Mouse (Mus musculus) liver, embryonic 11.5 days (tissue): ENCODE data around the gene Msi2. TPM values are rescaled to one million over a fixed set of nuclear protein-coding genes. Genes with fewer than 3 reads are reported as not detected.

Experiments
- ATAC-seq: fragments of 200-750 bp; cut with Nextera tagmentation; replicated peaks from 2 replicates; pipeline ENCODE4 v1.8.0; 2017; ENCODE audit warnings: moderate number of reproducible peaks, mild to moderate bottlenecking, moderate TSS enrichment, moderate library complexity; ENCODE audit not compliant: low FRiP score
- DNase-seq: peaks from one replicate; pipeline ENCODE4 v3.0.0-alpha.2; 2017; ENCODE audit warnings: low spot score
- H3K27ac ChIP-seq: fragments of 300-500 bp; sonication (generic); 2 replicates; pipeline ENCODE4 v1.5.1; 2014; ENCODE audit warnings: mild to moderate bottlenecking, low read depth, low read length, control low read depth
- H3K27me3 ChIP-seq: fragments of 300-500 bp; sonication (generic); replicated peaks from 2 replicates; pipeline ENCODE4 v1.6.1; 2014; ENCODE audit warnings: low read length, mixed read lengths; ENCODE audit not compliant: control insufficient read depth, insufficient read depth
- H3K36me3 ChIP-seq: fragments of 300-500 bp; sonication (generic); 2 replicates; pipeline ENCODE4 v1.6.1; 2014; ENCODE audit warnings: mild to moderate bottlenecking, low read length, moderate library complexity, mixed read lengths; ENCODE audit not compliant: control insufficient read depth, insufficient read depth
- H3K4me1 ChIP-seq: fragments of 300-500 bp; sonication (generic); replicated peaks from 2 replicates; pipeline ENCODE4 v1.6.1; 2014; ENCODE audit warnings: low read length, mixed read lengths; ENCODE audit not compliant: control insufficient read depth, insufficient read depth
- H3K4me2 ChIP-seq: fragments of 300-500 bp; sonication (generic); 2 replicates; pipeline ENCODE4 v1.6.1; 2014; ENCODE audit warnings: mild to moderate bottlenecking, control low read depth, moderate library complexity
- H3K4me3 ChIP-seq: fragments of 300-500 bp; sonication (generic); 2 replicates; pipeline ENCODE4 v1.5.1; 2014; ENCODE audit warnings: low read depth, low read length, control low read depth
- H3K9ac ChIP-seq: fragments of 300-500 bp; sonication (generic); 2 replicates; pipeline ENCODE4 v1.6.1; 2014; ENCODE audit warnings: low read depth, low read length, control low read depth
- H3K9me3 ChIP-seq: fragments of 300-500 bp; sonication (generic); 2 replicates; pipeline ENCODE4 v1.6.1; 2016; ENCODE audit warnings: low read length, inconsistent platforms, mixed read lengths; ENCODE audit not compliant: control insufficient read depth
- WGBS: fragments of 180-500 bp; shearing (Covaris S2); extraction: QIAGEN DNeasy Blood & Tissue Kit; methylation state at CpG from one replicate; pipeline ENCODE4 v1.1.7; 2014; 5-methylcytosine and 5-hydroxymethylcytosine counted together
- polyA plus RNA-seq: library from polyadenylated mRNA; unstranded; fragments of >200 nt; fragmentation: Nextera tagmentation; extraction: Ambion mirVana; gene quantifications from 2 replicates; pipeline ENCODE4 v1.2.1, GENCODE M21; 2014

Msi2 gene
- polyA plus RNA-seq, 1 experiment from 2014 or later: 8.2 TPM

DNA sequence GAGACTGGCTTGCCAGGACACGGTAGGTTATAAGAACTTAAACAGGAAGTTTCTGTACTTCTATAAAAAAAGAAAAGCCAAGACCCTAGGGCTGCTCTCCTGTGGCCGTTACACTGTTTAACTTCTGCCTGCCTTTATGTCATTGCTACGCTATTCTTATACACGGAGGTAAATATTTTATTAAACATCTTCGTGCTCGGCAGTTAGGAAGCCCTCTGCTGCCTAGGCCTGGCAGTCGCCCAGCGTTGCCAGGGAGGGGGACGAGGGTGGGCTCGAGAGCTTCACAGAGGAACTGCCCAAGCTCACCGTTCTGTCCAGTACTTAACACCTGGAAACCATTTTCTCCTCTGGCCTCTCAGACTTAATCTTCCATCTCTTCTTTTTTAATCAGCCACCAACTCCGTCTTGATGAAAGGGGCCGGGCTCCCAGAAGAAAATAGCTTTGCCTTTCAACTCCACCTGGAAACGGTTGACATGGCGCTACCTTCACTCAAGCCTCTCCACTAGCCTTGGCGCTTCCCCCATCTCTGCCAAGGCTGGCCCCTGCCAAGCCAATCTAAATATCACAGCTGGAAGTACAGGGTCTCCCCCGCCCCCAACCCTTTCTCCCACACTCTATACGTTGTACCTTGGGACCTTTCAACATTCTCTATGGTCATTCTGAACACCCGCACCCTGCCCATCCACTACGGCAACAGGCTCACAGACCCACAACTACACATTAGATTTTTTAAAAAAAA lies 9.6 kb upstream of the Msi2 start:
- H3K4me3 ChIP-seq: no peak overlapping the region
- 66% methylated on average over 20 of the region's 20 CpGs for WGBS
- H3K4me2 ChIP-seq: no peak overlapping the region
- DNase-seq (no peak), ATAC-seq (no peak)
- no peak overlapping the region for H3K9ac ChIP-seq
- no peak overlapping the region for H3K27ac ChIP-seq
- no peaks in the 10 kb centered on the region for H3K36me3 ChIP-seq
- no peaks in the 10 kb centered on the region for H3K27me3 ChIP-seq
- no peaks in the 10 kb centered on the region for H3K9me3 ChIP-seq
- H3K4me1 ChIP-seq: no peaks in the 10 kb centered on the region

DNA sequence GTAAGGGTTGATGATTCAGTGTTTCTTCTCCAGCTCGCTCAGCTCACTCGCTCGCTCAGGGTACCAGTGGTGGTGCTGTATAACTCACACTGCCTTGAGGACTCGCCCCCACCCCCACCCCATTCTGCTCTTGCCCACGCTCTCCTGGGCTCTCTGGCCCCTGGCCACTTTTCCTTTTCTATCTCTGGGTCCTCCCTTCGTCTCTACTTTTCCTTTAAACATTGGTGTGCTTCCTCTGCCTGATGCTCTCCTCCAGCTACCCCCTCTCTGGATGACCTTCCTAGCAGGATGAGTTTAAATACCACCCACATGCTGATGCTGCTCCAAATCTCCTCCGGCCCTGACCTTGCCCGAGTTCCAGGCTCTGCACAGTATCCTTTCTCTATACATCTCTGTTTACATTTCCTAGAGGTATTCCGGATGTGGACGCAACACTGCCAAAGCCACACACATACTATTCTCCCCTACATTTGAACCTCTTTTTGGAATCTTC lies 2.9 kb upstream of the Msi2 start:
- 57% methylated on average over 10 of the region's 10 CpGs for WGBS
- no peak overlapping the region for H3K9ac ChIP-seq
- ATAC-seq (no peak), DNase-seq (no peak)
- peak overlapping the region; percentile 4; the same call in 1 of the 2 replicates for H3K27ac ChIP-seq
- H3K4me3 ChIP-seq: no peak overlapping the region
- peaks cover 30% of the 10 kb centered on the region for H3K4me1 ChIP-seq
- no peaks in the 10 kb centered on the region for H3K36me3 ChIP-seq
- H3K27me3 ChIP-seq: no peaks in the 10 kb centered on the region
- no peaks in the 10 kb centered on the region for H3K9me3 ChIP-seq
- no peak overlapping the region for H3K4me2 ChIP-seq

DNA sequence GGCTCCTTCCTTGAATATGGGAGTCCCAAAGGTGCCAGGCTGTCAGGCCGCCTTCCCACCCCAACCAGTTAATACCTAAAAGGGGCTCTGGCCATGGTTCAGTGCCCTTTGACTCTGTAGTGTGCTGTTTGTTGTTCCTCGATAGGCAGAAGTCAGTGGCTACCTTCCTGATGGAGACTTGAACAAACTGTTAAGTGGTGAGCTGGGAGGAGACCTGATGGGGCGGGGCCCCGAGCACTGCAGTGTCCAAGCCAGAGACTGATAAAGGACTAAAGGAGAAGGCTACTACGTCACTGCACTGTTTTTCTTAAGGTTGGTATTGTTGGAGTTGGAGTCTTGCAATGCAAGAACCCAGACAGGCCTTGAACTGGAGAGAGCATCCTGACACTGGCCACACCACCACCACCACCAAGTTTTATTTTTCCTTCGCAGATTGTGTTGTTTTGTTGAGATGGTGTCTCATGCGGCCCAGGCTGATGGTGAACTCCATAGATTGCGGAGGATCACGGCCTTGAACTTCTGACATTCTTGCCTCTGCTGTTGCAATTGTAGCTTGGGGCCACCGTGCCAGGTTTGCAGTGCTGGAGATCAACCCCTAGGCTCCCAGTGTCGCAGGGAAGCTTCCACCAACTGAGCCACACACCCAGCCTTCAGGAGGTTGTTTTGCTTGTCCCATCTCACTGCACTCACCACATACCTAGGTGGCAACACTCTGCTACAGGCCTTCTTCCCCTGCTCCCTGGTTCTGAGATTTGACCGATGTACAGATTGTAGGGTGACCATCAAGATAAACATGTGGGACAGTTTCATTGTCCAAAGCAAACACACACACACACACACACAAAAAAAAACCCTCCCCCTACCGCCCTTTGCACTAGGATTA lies 2.2 kb upstream of the Msi2 start:
- Histone ChIP-seq H3K27me3 (no peaks in the 10 kb centered on the region), H3K27ac (peak overlapping the region; percentile 4; the same call in 1 of the 2 replicates), H3K9me3 (no peaks in the 10 kb centered on the region), H3K36me3 (no peaks in the 10 kb centered on the region), H3K4me1 (peaks cover 36% of the 10 kb centered on the region), H3K4me2 (peak overlapping the region; percentile 85), H3K9ac (no peak overlapping the region), H3K4me3 (no peak overlapping the region)
- DNase-seq (no peak), ATAC-seq (peak; percentile 37; the same call in 1 of the 2 replicates)
- 56% methylated on average over 13 of the region's 13 CpGs for WGBS

DNA sequence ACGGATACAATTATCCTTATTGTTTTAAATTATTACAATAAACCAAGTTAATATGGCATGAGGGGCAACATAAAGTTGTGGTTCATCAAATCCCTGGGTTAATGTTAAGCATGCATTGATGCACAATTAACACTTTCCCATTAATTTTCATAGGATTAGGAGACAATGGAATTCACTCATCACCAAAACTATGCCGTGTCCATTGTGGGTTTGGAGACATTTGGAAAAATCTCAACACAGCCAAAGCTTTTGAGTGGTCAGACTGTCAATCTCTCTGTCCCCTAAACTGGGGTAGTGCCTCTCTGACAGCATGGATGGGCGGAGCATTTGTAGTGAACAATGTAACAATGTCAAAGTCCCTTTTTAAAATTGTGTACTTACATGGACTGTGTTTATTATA lies 1.3 kb upstream of the Msi2 start:
- Histone ChIP-seq H3K9ac (no peak overlapping the region), H3K4me1 (peaks cover 44% of the 10 kb centered on the region), H3K4me3 (peak overlapping the region; percentile 98; the same call in 1 of the 2 replicates), H3K9me3 (no peaks in the 10 kb centered on the region), H3K36me3 (no peaks in the 10 kb centered on the region), H3K4me2 (peak overlapping the region; percentile 85), H3K27me3 (no peaks in the 10 kb centered on the region), H3K27ac (no peak overlapping the region)
- ATAC-seq (no peak), DNase-seq (no peak)
- WGBS: 73% methylated on average over 3 of the region's 3 CpGs

DNA sequence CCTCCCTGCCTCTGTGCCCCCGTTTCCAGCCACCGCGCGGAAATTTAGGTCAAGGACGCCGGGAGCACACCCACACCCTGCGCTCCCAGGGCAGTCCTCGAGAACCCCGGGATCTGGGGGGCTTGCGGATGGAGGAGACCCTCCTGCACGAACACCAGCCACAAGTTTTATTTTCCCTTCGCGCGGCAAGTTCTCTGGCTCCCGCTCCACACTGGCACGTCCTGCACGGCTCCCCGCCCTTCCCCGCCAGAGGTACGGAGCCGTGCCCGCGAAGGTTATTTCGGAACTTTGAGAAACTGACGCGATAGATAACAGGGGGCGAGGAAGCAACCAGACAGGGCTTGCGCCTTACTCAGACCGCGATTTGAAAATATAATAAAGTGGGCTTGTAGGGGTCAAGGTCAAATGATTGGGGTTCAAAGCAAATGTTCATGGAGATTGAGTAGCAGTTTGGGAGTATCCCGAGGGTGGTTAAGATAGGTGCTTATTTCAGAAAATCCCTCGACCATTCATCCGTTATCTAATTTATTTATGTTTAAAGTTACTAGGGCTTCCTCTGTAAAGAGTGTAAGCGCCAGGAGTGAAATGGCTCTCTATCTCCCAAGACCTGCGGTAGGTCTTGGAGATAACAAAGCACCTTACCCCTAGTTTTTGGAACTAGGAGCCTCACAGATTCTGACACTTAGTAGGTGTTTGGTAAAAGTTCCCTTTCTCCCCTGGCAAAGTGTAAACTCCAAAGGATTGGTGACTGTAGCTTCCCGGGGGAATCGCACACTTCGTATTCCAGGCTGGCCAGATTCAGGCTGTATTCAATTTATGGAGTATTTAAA lies 668 bp upstream of the Msi2 start:
- Histone ChIP-seq H3K4me3 (peak overlapping the region; percentile 98), H3K27me3 (no peaks in the 10 kb centered on the region), H3K9ac (peak overlapping the region; percentile 99), H3K4me1 (peaks cover 44% of the 10 kb centered on the region), H3K27ac (peak overlapping the region; percentile 94), H3K9me3 (no peaks in the 10 kb centered on the region), H3K36me3 (no peaks in the 10 kb centered on the region), H3K4me2 (peak overlapping the region; percentile 85)
- peak; percentile 75 for DNase-seq
- 5% methylated on average over 38 of the region's 38 CpGs for WGBS
- ATAC-seq: peak; percentile 68

DNA sequence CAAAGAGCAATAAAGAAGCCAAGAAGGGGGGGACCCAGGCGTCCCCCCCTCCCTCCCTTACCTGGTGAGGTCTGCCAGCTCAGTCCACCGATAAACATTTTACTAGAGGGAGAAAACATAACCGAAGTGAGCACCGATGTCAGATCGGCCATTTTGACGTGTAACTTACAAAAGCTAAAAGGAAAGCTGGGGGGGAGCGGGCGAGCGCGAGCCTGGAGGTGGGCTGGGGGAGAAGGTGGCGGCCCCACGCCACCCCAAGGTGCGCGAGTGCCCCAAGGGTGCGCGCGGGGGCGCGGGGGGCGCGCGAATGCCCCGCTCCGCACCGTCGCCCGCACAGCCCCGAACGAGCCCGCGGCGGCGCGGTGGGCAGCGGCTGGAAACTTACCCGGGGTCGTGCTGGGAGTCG lies 666 bp downstream of the Msi2 start:
- DNase-seq (peak; percentile 67), ATAC-seq (peak; percentile 19)
- no peaks in the 10 kb centered on the region for H3K27me3 ChIP-seq
- H3K4me2 ChIP-seq: peak overlapping the region; percentile 85
- H3K27ac ChIP-seq: peak overlapping the region; percentile 89
- peak overlapping the region; percentile 99 for H3K9ac ChIP-seq
- under 1% methylated on average over 35 of the region's 38 CpGs for WGBS
- peaks cover 44% of the 10 kb centered on the region for H3K4me1 ChIP-seq
- H3K36me3 ChIP-seq: no peaks in the 10 kb centered on the region
- peak overlapping the region; percentile 98 for H3K4me3 ChIP-seq
- H3K9me3 ChIP-seq: no peaks in the 10 kb centered on the region

DNA sequence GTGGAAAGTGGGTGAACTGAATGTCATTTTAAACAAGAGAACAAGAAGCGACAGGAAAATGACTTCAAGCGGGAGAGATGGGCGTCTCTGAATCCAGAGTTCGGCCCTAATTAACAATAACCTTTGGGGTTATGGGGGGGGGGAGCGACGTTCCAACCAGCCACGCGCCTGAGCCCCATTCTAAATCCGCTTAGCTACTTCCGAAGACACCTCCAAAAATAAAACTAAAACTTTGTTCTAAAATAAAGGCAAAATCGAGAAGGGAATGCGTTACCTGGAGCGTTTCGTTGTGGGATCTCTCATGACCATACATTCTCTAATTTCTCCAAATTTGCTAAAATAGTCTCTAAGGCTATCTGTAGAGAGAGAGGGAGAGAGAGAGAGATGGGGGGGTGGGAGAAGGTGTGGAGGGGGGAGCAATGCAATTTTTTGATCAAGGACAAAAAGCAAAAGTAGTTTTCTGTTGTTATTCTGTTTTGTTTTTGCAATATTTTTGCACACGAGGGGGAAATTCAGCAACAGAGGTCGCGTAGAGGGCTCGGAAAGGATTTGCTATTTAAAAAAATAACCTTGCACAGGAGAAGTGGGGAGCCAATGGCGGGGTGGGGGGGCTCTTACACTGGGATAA lies 1.2 kb downstream of the Msi2 start:
- H3K4me3 ChIP-seq: peak overlapping the region; percentile 98
- H3K36me3 ChIP-seq: peaks cover 2% of the 10 kb centered on the region
- DNase-seq (no peak), ATAC-seq (no peak)
- peak overlapping the region; percentile 89 for H3K27ac ChIP-seq
- H3K4me2 ChIP-seq: peak overlapping the region; percentile 85
- H3K27me3 ChIP-seq: no peaks in the 10 kb centered on the region
- peak overlapping the region; percentile 99 for H3K9ac ChIP-seq
- H3K4me1 ChIP-seq: peaks cover 44% of the 10 kb centered on the region
- H3K9me3 ChIP-seq: no peaks in the 10 kb centered on the region
- WGBS: under 1% methylated on average over 19 of the region's 19 CpGs
